Mouse (Mus musculus) yolk sac, embryonic 10.5 days (tissue): Measurements from ENCODE around the gene Tctex1d2.

ENCODE experiments used
- DNase-seq: peaks from one replicate; pipeline ENCODE4 v3.0.0-alpha.2; 2017; ENCODE audit warnings: low spot score

The Tctex1d2 gene

GRCm38 (mm10) chr16:32419517-32420483 is at the start of gene Tctex1d2:
Gene Tctex1d2 (plus strand): TSS chr16:32419702.
- peak; percentile 93 for DNase-seq

- no peak for DNase-seq
Measured at GRCm38 (mm10) chr16:32371351-32371750, 48.2 kb upstream of the Tctex1d2 start.

GRCm38 (mm10) chr16:32379575-32379974 is 39.9 kb upstream of the Tctex1d2 start:
- no peak for DNase-seq

GRCm38 (mm10) chr16:32382901-32383300 is 36.6 kb upstream of the Tctex1d2 start:
- DNase-seq: no peak

GRCm38 (mm10) chr16:32384885-32385284 is 34.6 kb upstream of the Tctex1d2 start:
- DNase-seq: no peak

- no peak for DNase-seq
Measured at GRCm38 (mm10) chr16:32386826-32387225, 32.7 kb upstream of the Tctex1d2 start.

- no peak for DNase-seq
Measured at GRCm38 (mm10) chr16:32389049-32389448, 30.5 kb upstream of the Tctex1d2 start.

GRCm38 (mm10) chr16:32389841-32390240 is 29.7 kb upstream of the Tctex1d2 start:
- DNase-seq: no peak

- no peak for DNase-seq
Measured at GRCm38 (mm10) chr16:32390882-32391281, 28.6 kb upstream of the Tctex1d2 start.

GRCm38 (mm10) chr16:32395679-32396540 is 23.6 kb upstream of the Tctex1d2 start:
- no peak for DNase-seq

- DNase-seq: no peak
Measured at GRCm38 (mm10) chr16:32396541-32396835, 23.0 kb upstream of the Tctex1d2 start.

GRCm38 (mm10) chr16:32398206-32398605 is 21.3 kb upstream of the Tctex1d2 start:
- no peak for DNase-seq

- no peak for DNase-seq
Measured at GRCm38 (mm10) chr16:32400267-32400666, 19.2 kb upstream of the Tctex1d2 start, which contains the start of gene Tm4sf19. Gene Tm4sf19 (plus strand): TSS chr16:32400506.

- no peak for DNase-seq
Measured at GRCm38 (mm10) chr16:32401335-32401965, 18.1 kb upstream of the Tctex1d2 start.

GRCm38 (mm10) chr16:32402818-32403217 is 16.7 kb upstream of the Tctex1d2 start:
- DNase-seq: no peak

GRCm38 (mm10) chr16:32405716-32406115 is 13.8 kb upstream of the Tctex1d2 start:
- no peak for DNase-seq

GRCm38 (mm10) chr16:32406671-32407070 is 12.8 kb upstream of the Tctex1d2 start:
- no peak for DNase-seq

- no peak for DNase-seq
Measured at GRCm38 (mm10) chr16:32407730-32408129, 11.8 kb upstream of the Tctex1d2 start.

- DNase-seq: no peak
Measured at GRCm38 (mm10) chr16:32417457-32417856, 2.0 kb upstream of the Tctex1d2 start.

- DNase-seq: no peak
Measured at GRCm38 (mm10) chr16:32427506-32427905, 8.0 kb downstream of the Tctex1d2 start.

GRCm38 (mm10) chr16:32430474-32431046 is 11.1 kb downstream of the Tctex1d2 start, which contains the start of gene Pcyt1a:
Gene Pcyt1a (plus strand): TSS chr16:32430921.
- DNase-seq: peak; percentile 96
